ENCODE assay signal across 17 mouse cellular contexts in genomic region chr11:76708881-76709280, GRCm38 (mm10). TPM values are rescaled to one million over a fixed set of nuclear protein-coding genes. Genes with fewer than 3 reads are reported as not detected.
DNase-seq lines count a peak whose midpoint lies in the region; ATAC-seq lines count a peak whose summit lies in the region.
"Had no signal": no experiment of that assay in that cellular context is flagged by ENCODE, and none has a peak within 500 bp of the region (broad histone marks: within the 10 kb centered on the region; RNA-seq: fewer than 3 reads in every experiment).

No protein-coding gene starts in this region.

- H3K4me3 ChIP-seq in heart, embryonic 10.5 days = no peak overlapping the region
- H3K4me3 ChIP-seq: heart, adult 2 months; intestine, embryonic 15.5 days had no signal

- DNase-seq in heart, embryonic 10.5 days (ENCODE audit: low spot score) = no peak
- no peak for DNase-seq in heart, adult 8-10 months (ENCODE audit: low spot score)
- DNase-seq in adipocyte (ENCODE audit: low spot score) = peak; percentile 84
- DNase-seq in kidney, adult 8-10 months = peak; percentile 41 to 50
- peak; percentile 31 for DNase-seq in lung, postnatal 36 days
- DNase-seq in right cerebral cortex, postnatal 4 days = no peak
- DNase-seq in heart, postnatal 4 days = no peak
- DNase-seq: cerebellum, postnatal 14 days; left cerebral cortex, postnatal 4 days; midbrain, embryonic 14.5 days; right cerebral cortex, adult 18-20 months; thymus, postnatal 25 days had no signal

- ATAC-seq in erythroblast, adult 5-6 weeks (replicated peaks; ENCODE audit: low FRiP score, poor library complexity, severe bottlenecking) = no peak
- ATAC-seq: intestine, embryonic 15.5 days had no signal

- H3K27me3 ChIP-seq in heart, embryonic 10.5 days (ENCODE audit: insufficient read depth, poor library complexity, severe bottlenecking) = 0 out of 2 replicates have a peak, but pooled peaks cover 8% of the 10 kb centered on the region
- H3K27me3 ChIP-seq: intestine, embryonic 15.5 days had no signal

- H3K4me1 ChIP-seq in heart, embryonic 10.5 days = peaks cover 20% of the 10 kb centered on the region

- H3K27ac ChIP-seq in heart, embryonic 10.5 days = 0 out of 2 replicates have a peak overlapping the region, but pooled peaks have one; percentile 36
- H3K27ac ChIP-seq: heart, adult 2 months; intestine, embryonic 15.5 days had no signal

- no peaks in the 10 kb centered on the region for H3K9me3 ChIP-seq in heart, embryonic 10.5 days
- H3K9me3 ChIP-seq: intestine, embryonic 15.5 days had no signal

- 30% methylated on average over 1 of the region's 1 CpGs for WGBS in heart, embryonic 10.5 days

- no peaks in the 10 kb centered on the region for H3K36me3 ChIP-seq in heart, embryonic 10.5 days
- H3K36me3 ChIP-seq: intestine, embryonic 15.5 days had no signal

RNA-seq across cellular contexts. Expression of gene Trarg1, which starts 29.3 kb away (rescaled TPM):
- 0.04 TPM in 1 of 2 replicates, not detected in the other for polyA plus RNA-seq in heart, embryonic 10.5 days (2016; fragmentation: Nextera tagmentation; extraction: Ambion mirVana)
- total RNA-seq in heart, adult 8-10 months (2022) = 1 to 10 TPM; 2.6 to 3.6 (median 3.1) TPM
- total RNA-seq in erythroblast, adult 5-6 weeks (2015; ENCODE audit: low replicate concordance) = not detected in 2 replicates
- not detected in 2 replicates for total RNA-seq in erythroblast, adult 5-6 weeks (2017; ENCODE audit: low replicate concordance)
- 1 to 10 TPM; 1.5 to 1.7 TPM for total RNA-seq in heart, postnatal 4 days (2021)
- polyA plus RNA-seq: liver, embryonic 16.5 days had no signal

RNA-seq across cellular contexts. Expression of gene Bhlha9, which starts 36.6 kb away (rescaled TPM):
- 0.31 and 2.1 TPM in 2 replicates for polyA plus RNA-seq in heart, embryonic 10.5 days (2016; fragmentation: Nextera tagmentation; extraction: Ambion mirVana)
- total RNA-seq in heart, adult 8-10 months (2022) = not detected
- not detected in 2 replicates for total RNA-seq in erythroblast, adult 5-6 weeks (2015; ENCODE audit: low replicate concordance)
- not detected in 2 replicates for total RNA-seq in erythroblast, adult 5-6 weeks (2017; ENCODE audit: low replicate concordance)
- not detected for total RNA-seq in heart, postnatal 4 days (2021)
- total RNA-seq: heart, adult 2 months; heart, postnatal 36 days had no signal
- polyA plus RNA-seq: heart, adult 2 months; liver, embryonic 16.5 days had no signal

RNA-seq across cellular contexts. Expression of gene Gosr1, which starts 54.5 kb away (rescaled TPM):
- 20.9 and 26.5 TPM in 2 replicates for polyA plus RNA-seq in heart, embryonic 10.5 days (2016; fragmentation: Nextera tagmentation; extraction: Ambion mirVana)
- 10 to 100 TPM; 23.6 to 32.6 (median 27.9) TPM for total RNA-seq in heart, adult 8-10 months (2022)
- total RNA-seq in erythroblast, adult 5-6 weeks (2015; ENCODE audit: low replicate concordance) = 8.5 and 10.4 TPM in 2 replicates
- total RNA-seq in erythroblast, adult 5-6 weeks (2017; ENCODE audit: low replicate concordance) = 16.0 and 20.4 TPM in 2 replicates
- total RNA-seq in heart, postnatal 4 days (2021) = 10 to 100 TPM; 34.9 to 37.0 TPM

Comparison
In these comparisons a context has a peak if more than half of its experiments do, and no peak if none do; other contexts are left out.
1. DNase-seq: peak in adipocyte (single experiment), kidney, adult 8-10 months (2 of 2) and lung, postnatal 36 days (single experiment); none in heart, embryonic 10.5 days (single experiment), heart, adult 8-10 months (single experiment), right cerebral cortex, postnatal 4 days (single experiment) and heart, postnatal 4 days (single experiment).